Mouse (Mus musculus) frontal cortex, postnatal 36 days (tissue): Measurements from ENCODE around the gene Smarca4.

Source experiments
- DNase-seq, 2 experiments: peaks; one replicate each; pipeline ENCODE4 v3.0.0; 2022; ENCODE audit warnings: low spot score in 2 of 2

Smarca4 gene

GRCm38 (mm10) chr9:21751347-21751746 lies 135.4 kb downstream of the Smarca4 start:
- no peak for DNase-seq

- DNase-seq: peak; percentile 58 to 66
These were observed 136.4 kb downstream of the Smarca4 start for GRCm38 (mm10) chr9:21752252-21752792.
